Mouse (Mus musculus): ENCODE data around the gene Fbxl22. TPM values are rescaled to one million over a fixed set of nuclear protein-coding genes. Genes with fewer than 3 reads are reported as not detected.
A peak's percentile ranks its signal among the peaks of the same experiment; 100 is the strongest.

Fbxl22 gene
- polyA plus RNA-seq, 1 experiment = 0.30 TPM

DNA sequence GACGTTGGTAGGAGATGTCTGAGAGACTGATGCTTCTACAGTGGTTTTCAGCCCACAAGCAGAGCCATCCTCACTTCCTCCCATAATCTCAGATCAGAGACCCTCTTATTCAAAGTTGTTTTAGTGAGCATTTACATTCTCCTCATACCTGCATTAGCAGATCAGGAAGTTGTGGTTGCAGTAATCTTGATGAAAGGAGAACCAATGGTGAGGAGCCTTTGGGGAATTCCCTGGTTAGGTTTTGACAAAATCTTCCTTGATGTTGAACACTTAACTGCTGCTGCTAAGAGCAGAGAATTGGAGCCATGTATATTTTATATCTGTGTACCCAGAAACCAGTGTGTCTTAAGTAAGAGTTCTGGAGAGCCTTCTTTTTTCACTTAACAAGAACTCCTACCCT, 22.0 kb downstream of the Fbxl22 start:
- no peaks in the 10 kb centered on the region for H3K79me3 ChIP-seq (ENCODE audit: low read depth)
- no peak for TF ChIP-seq FOSL1 (IDR thresholded peaks at IDR 0.05; ENCODE audit: insufficient read depth, low read length, poor library complexity, severe bottlenecking)
- H3K36me3 ChIP-seq (ENCODE audit: control insufficient read depth, insufficient read depth) = peaks cover 34% of the 10 kb centered on the region
- H3K79me2 ChIP-seq (ENCODE audit: control insufficient read depth, insufficient read depth) = no peaks in the 10 kb centered on the region
- no peak overlapping the region for H3K4me3 ChIP-seq (ENCODE audit: insufficient read depth, poor library complexity, severe bottlenecking)
- no peaks in the 10 kb centered on the region for H3K27me3 ChIP-seq (ENCODE audit: control insufficient read depth, insufficient read depth, insufficient read length)
- H3ac ChIP-seq (ENCODE audit: control insufficient read depth, insufficient read length, low read depth) = no peak overlapping the region

DNA sequence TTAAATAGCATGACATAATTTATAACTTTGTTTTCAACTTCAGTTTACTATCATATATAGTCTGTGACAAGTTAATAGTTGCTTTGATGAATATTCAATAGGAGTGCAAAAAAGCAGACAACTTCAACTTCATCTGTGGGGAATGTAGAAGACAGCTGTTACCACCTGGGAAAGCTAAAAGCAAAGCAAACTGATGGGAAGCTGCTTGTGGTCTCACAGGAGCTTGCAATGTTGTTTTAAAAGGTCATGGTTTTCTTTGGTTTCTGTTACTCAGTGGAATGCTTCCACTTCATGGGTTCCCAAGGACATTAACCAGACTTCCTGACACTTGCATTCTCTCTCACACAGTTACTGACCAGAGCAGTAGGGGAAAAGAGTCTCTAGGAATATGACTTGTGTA, 25.6 kb downstream of the Fbxl22 start:
- no peak overlapping the region for H3K4me3 ChIP-seq (ENCODE audit: insufficient read depth, poor library complexity, severe bottlenecking)
- peaks cover 39% of the 10 kb centered on the region for H3K36me3 ChIP-seq (ENCODE audit: control insufficient read depth, insufficient read depth)
- H3K79me3 ChIP-seq (ENCODE audit: low read depth) = no peaks in the 10 kb centered on the region
- no peak overlapping the region for H3ac ChIP-seq (ENCODE audit: control insufficient read depth, insufficient read length, low read depth)
- no peaks in the 10 kb centered on the region for H3K27me3 ChIP-seq (ENCODE audit: control insufficient read depth, insufficient read depth, insufficient read length)
- TF ChIP-seq MYOD1 (IDR thresholded peaks at IDR 0.05; ENCODE audit: control insufficient read depth, insufficient read length, low read depth) (no peak), CEBPB (IDR thresholded peaks at IDR 0.05; ENCODE audit: low read depth) (no peak), MAX (IDR thresholded peaks at IDR 0.05) (no peak), MYOG (IDR thresholded peaks at IDR 0.05; ENCODE audit: control insufficient read depth, extremely low read depth, insufficient read length) (no peak), USF1 (IDR thresholded peaks at IDR 0.05; ENCODE audit: low read depth) (no peak), FOSL1 (IDR thresholded peaks at IDR 0.05; ENCODE audit: insufficient read depth, low read length, poor library complexity, severe bottlenecking) (no peak), CTCF (IDR thresholded peaks at IDR 0.05; ENCODE audit: control insufficient read depth, insufficient read depth, insufficient read length) (no peak)
- H3K79me2 ChIP-seq (ENCODE audit: control insufficient read depth, insufficient read depth) = no peaks in the 10 kb centered on the region

DNA sequence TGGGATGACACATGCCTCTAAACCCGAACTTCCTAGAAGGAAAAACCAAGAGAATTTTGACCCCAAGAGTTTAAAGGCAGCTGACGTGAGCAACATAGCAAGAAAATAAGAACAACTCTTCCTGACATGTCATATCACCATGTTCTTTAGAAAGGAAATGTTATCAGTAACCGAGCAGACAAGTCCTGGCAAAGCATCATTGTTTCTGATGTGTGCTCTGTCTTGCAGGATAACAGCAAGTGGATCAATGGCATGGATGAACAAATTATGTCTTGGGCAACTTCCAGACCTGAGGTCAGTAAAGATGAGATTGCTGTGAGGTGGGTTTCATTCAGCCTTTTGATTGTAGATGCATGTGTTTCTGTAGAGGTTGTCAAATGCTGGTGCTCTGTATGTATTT, 31.0 kb downstream of the Fbxl22 start:
- no peaks in the 10 kb centered on the region for H3K79me3 ChIP-seq (ENCODE audit: low read depth)
- no peak overlapping the region for H3K4me3 ChIP-seq (ENCODE audit: insufficient read depth, poor library complexity, severe bottlenecking)
- H3ac ChIP-seq (ENCODE audit: control insufficient read depth, insufficient read length, low read depth) = no peak overlapping the region
- H3K79me2 ChIP-seq (ENCODE audit: control insufficient read depth, insufficient read depth) = no peaks in the 10 kb centered on the region
- H3K36me3 ChIP-seq (ENCODE audit: control insufficient read depth, insufficient read depth) = peaks cover 34% of the 10 kb centered on the region
- no peak for TF ChIP-seq CTCF (IDR thresholded peaks at IDR 0.05; ENCODE audit: control insufficient read depth, insufficient read depth, insufficient read length)
- TF ChIP-seq CEBPB (IDR thresholded peaks at IDR 0.05; ENCODE audit: low read depth) = no peak
- TF ChIP-seq MYOG (IDR thresholded peaks at IDR 0.05; ENCODE audit: control insufficient read depth, extremely low read depth, insufficient read length) = no peak
- TF ChIP-seq FOSL1 (IDR thresholded peaks at IDR 0.05; ENCODE audit: insufficient read depth, low read length, poor library complexity, severe bottlenecking) = no peak
- no peak for TF ChIP-seq MAX (IDR thresholded peaks at IDR 0.05)
- TF ChIP-seq MYOD1 (IDR thresholded peaks at IDR 0.05; ENCODE audit: control insufficient read depth, insufficient read length, low read depth) = no peak
- TF ChIP-seq USF1 (IDR thresholded peaks at IDR 0.05; ENCODE audit: low read depth) = no peak
- no peaks in the 10 kb centered on the region for H3K27me3 ChIP-seq (ENCODE audit: control insufficient read depth, insufficient read depth, insufficient read length)

DNA sequence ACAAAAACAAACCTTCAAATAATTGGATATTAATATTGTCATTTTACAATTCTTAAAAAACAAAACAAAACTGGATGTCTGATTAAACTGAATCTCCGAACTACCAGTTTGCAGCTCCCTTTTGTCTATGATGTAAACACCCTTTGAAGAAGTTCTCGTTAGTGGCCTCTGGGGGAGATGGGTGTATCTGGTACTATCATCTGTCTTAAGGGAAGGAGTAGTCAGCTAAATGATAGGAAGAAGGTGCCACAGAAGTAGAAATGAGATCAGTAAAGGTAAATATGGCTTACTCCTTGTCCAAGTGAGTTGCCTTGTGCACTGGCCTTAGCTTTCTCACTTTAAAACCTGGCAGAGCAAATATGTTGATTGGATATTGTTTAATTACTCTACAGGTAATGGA, 36.6 kb downstream of the Fbxl22 start:
- no peak overlapping the region for H3ac ChIP-seq (ENCODE audit: control insufficient read depth, insufficient read length, low read depth)
- TF ChIP-seq MYOG (IDR thresholded peaks at IDR 0.05; ENCODE audit: control insufficient read depth, extremely low read depth, insufficient read length) (no peak), CTCF (IDR thresholded peaks at IDR 0.05; ENCODE audit: control insufficient read depth, insufficient read depth, insufficient read length) (no peak), MAX (IDR thresholded peaks at IDR 0.05) (no peak), FOSL1 (IDR thresholded peaks at IDR 0.05; ENCODE audit: insufficient read depth, low read length, poor library complexity, severe bottlenecking) (no peak), CEBPB (IDR thresholded peaks at IDR 0.05; ENCODE audit: low read depth) (no peak), USF1 (IDR thresholded peaks at IDR 0.05; ENCODE audit: low read depth) (no peak), MYOD1 (IDR thresholded peaks at IDR 0.05; ENCODE audit: control insufficient read depth, insufficient read length, low read depth) (no peak)
- H3K36me3 ChIP-seq (ENCODE audit: control insufficient read depth, insufficient read depth) = peaks cover 51% of the 10 kb centered on the region
- H3K79me2 ChIP-seq (ENCODE audit: control insufficient read depth, insufficient read depth) = no peaks in the 10 kb centered on the region
- no peaks in the 10 kb centered on the region for H3K27me3 ChIP-seq (ENCODE audit: control insufficient read depth, insufficient read depth, insufficient read length)
- no peak overlapping the region for H3K4me3 ChIP-seq (ENCODE audit: insufficient read depth, poor library complexity, severe bottlenecking)
- H3K79me3 ChIP-seq (ENCODE audit: low read depth) = no peaks in the 10 kb centered on the region

DNA sequence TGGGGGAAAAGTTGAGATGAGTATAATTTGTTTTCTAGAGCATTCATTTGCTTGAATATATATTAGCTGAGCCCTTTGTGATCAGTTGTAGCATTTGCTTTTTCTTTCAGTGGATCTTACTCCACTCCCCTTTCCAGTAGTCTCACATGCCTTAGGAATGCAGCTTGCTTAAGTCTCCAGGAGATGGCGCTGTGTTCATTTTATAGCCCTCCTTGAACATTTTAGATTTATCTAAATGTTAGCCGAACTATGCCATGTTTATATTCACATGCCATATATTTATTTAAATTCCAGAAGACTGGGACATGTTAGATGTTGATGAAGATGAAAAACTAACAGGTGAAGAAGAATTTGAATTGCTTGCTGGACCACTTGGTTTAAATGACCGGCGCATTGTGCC, 49.3 kb downstream of the Fbxl22 start:
- peaks cover 36% of the 10 kb centered on the region for H3K36me3 ChIP-seq (ENCODE audit: control insufficient read depth, insufficient read depth)
- TF ChIP-seq CEBPB (IDR thresholded peaks at IDR 0.05; ENCODE audit: low read depth) (no peak), CTCF (IDR thresholded peaks at IDR 0.05; ENCODE audit: control insufficient read depth, insufficient read depth, insufficient read length) (peak; percentile 9), MYOG (IDR thresholded peaks at IDR 0.05; ENCODE audit: control insufficient read depth, extremely low read depth, insufficient read length) (no peak)

More for the DNA sequence above, 49.3 kb downstream of the Fbxl22 start:
- Histone ChIP-seq H3K79me3 (ENCODE audit: low read depth) (no peaks in the 10 kb centered on the region), H3K79me2 (ENCODE audit: control insufficient read depth, insufficient read depth) (no peaks in the 10 kb centered on the region), H3K27me3 (ENCODE audit: control insufficient read depth, insufficient read depth, insufficient read length) (no peaks in the 10 kb centered on the region), H3K4me3 (ENCODE audit: insufficient read depth, poor library complexity, severe bottlenecking) (no peak overlapping the region), H3ac (ENCODE audit: control insufficient read depth, insufficient read length, low read depth) (no peak overlapping the region)

Other genes starting within 250 kb of the Fbxl22 start
- gene Herc1, start 164.1 kb downstream of the Fbxl22 start, polyA plus RNA-seq (2012; fragmentation: generic; extraction: Trizol) = 7.8 TPM
- gene Usp3, start 78.5 kb upstream of the Fbxl22 start, polyA plus RNA-seq (2012; fragmentation: generic; extraction: Trizol) = 12.1 TPM
- gene Car12, start 199.1 kb upstream of the Fbxl22 start, polyA plus RNA-seq (2012; fragmentation: generic; extraction: Trizol) = 0.06 TPM

Measured in C2C12 (cell line).